Mouse (Mus musculus) limb, embryonic 12.5 days (tissue): ENCODE measurements around the gene Ptprd. TPM values are rescaled to one million over a fixed set of nuclear protein-coding genes. Genes with fewer than 3 reads are reported as not detected.

Experiments used
- ATAC-seq: fragments of 200-750 bp; cut with Nextera tagmentation; 2 replicates; pipeline ENCODE4 v1.8.0; 2017; ENCODE audit warnings: low read depth, moderate TSS enrichment; ENCODE audit not compliant: insufficient number of reproducible peaks, insufficient read depth, low FRiP score, low TSS enrichment
- H3K27ac ChIP-seq: fragments of 300-500 bp; sonication (generic); 2 replicates; pipeline ENCODE4 v1.5.1; 2016; ENCODE audit warnings: mild to moderate bottlenecking, moderate library complexity
- H3K27me3 ChIP-seq: fragments of 300-500 bp; sonication (generic); 2 replicates; pipeline ENCODE4 v1.6.1; 2016; ENCODE audit warnings: mild to moderate bottlenecking, moderate library complexity
- H3K36me3 ChIP-seq: fragments of 300-500 bp; sonication (generic); 2 replicates; pipeline ENCODE4 v1.6.1; 2016; ENCODE audit warnings: mild to moderate bottlenecking, moderate library complexity
- H3K4me1 ChIP-seq: fragments of 300-500 bp; sonication (generic); replicated peaks from 2 replicates; pipeline ENCODE4 v1.6.1; 2016
- H3K4me2 ChIP-seq: fragments of 300-500 bp; sonication (generic); 2 replicates; pipeline ENCODE4 v1.6.1; 2016; ENCODE audit warnings: mild to moderate bottlenecking, moderate library complexity
- H3K4me3 ChIP-seq: fragments of 300-500 bp; sonication (generic); replicated peaks from 2 replicates; pipeline ENCODE4 v1.5.1; 2016; ENCODE audit warnings: mild to moderate bottlenecking
- H3K9ac ChIP-seq: fragments of 300-500 bp; sonication (generic); replicated peaks from 2 replicates; pipeline ENCODE4 v1.6.1; 2016; ENCODE audit warnings: mild to moderate bottlenecking, moderate library complexity
- H3K9me3 ChIP-seq: fragments of 300-500 bp; sonication (generic); 2 replicates; pipeline ENCODE4 v1.6.1; 2016; ENCODE audit warnings: mild to moderate bottlenecking, moderate library complexity
- WGBS: fragments of 180-500 bp; shearing (Covaris S2); methylation state at CpG from one replicate; pipeline ENCODE4 v1.1.7; 2016; 5-methylcytosine and 5-hydroxymethylcytosine counted together
- polyA plus RNA-seq: library from polyadenylated mRNA; unstranded; fragments of >200 nt; fragmentation: Nextera tagmentation; extraction: Ambion mirVana; gene quantifications from 2 replicates; pipeline ENCODE4 v1.2.1, GENCODE M21; 2016

The Ptprd gene
- polyA plus RNA-seq, 1 experiment from 2014 or later: 30.9 TPM

GRCm38 (mm10) chr4:77077607-77078006, 1134.2 kb downstream of the Ptprd start:
- H3K36me3 ChIP-seq: no peaks in the 10 kb centered on the region
- no peak overlapping the region for H3K4me2 ChIP-seq
- no peaks in the 10 kb centered on the region for H3K9me3 ChIP-seq
- no peak for ATAC-seq
- H3K27me3 ChIP-seq: no peaks in the 10 kb centered on the region
- H3K9ac ChIP-seq: no peak overlapping the region
- no peak overlapping the region for H3K4me3 ChIP-seq
- WGBS: 77% methylated on average over 4 of the region's 4 CpGs
- H3K27ac ChIP-seq: no peak overlapping the region
- no peaks in the 10 kb centered on the region for H3K4me1 ChIP-seq

DNA sequence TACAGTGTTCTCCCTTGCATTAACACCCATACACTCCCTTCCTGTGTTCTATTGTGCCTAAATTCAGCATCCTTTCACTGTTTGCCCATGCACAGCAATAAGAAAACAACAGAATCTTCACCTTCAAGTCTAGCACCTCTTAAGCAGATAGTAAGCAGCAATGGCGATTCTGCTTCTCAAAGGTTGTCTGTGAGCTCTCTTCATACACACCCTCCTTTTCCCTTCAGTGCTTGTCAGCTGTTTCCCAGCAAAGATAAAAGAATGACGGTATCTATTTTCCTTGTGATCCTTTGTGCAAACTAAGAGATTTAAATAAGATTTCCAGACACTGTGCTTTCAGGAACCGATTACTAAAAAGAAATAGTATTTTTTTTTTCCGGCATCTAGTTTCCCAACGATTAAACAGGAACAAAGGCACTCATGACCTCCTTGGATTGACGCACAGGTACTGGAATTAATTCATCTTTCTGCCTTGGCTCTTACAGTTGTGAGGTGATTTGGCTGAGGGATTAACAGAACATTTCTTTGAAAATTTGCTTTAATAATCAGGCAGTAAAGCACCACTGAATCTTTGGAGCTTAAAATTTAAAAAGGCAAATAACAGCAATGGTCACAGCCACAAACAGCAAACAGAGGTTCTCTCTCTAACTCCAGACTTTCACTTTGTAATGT, 1161.1 kb downstream of the Ptprd start:
- 80% methylated on average over 6 of the region's 6 CpGs for WGBS
- Histone ChIP-seq H3K36me3 (no peaks in the 10 kb centered on the region), H3K4me2 (no peak overlapping the region), H3K27ac (no peak overlapping the region), H3K9ac (no peak overlapping the region), H3K4me1 (no peaks in the 10 kb centered on the region), H3K27me3 (no peaks in the 10 kb centered on the region), H3K9me3 (no peaks in the 10 kb centered on the region), H3K4me3 (no peak overlapping the region)
- ATAC-seq: no peak

- Histone ChIP-seq H3K36me3 (no peaks in the 10 kb centered on the region), H3K9me3 (no peaks in the 10 kb centered on the region), H3K4me1 (no peaks in the 10 kb centered on the region), H3K4me3 (no peak overlapping the region), H3K4me2 (no peak overlapping the region), H3K27ac (no peak overlapping the region), H3K9ac (no peak overlapping the region), H3K27me3 (no peaks in the 10 kb centered on the region)
- no peak for ATAC-seq
- WGBS: 81% methylated on average over 1 of the region's 1 CpGs
Measured at GRCm38 (mm10) chr4:77004483-77004882, 1207.3 kb downstream of the Ptprd start.

- Histone ChIP-seq H3K27me3 (no peaks in the 10 kb centered on the region), H3K9ac (no peak overlapping the region), H3K36me3 (no peaks in the 10 kb centered on the region), H3K4me1 (no peaks in the 10 kb centered on the region), H3K9me3 (no peaks in the 10 kb centered on the region), H3K4me3 (no peak overlapping the region), H3K27ac (no peak overlapping the region), H3K4me2 (no peak overlapping the region)
- 92% methylated on average over 4 of the region's 4 CpGs for WGBS
- no peak for ATAC-seq
Measured at GRCm38 (mm10) chr4:76996172-76996571, 1215.6 kb downstream of the Ptprd start.

DNA sequence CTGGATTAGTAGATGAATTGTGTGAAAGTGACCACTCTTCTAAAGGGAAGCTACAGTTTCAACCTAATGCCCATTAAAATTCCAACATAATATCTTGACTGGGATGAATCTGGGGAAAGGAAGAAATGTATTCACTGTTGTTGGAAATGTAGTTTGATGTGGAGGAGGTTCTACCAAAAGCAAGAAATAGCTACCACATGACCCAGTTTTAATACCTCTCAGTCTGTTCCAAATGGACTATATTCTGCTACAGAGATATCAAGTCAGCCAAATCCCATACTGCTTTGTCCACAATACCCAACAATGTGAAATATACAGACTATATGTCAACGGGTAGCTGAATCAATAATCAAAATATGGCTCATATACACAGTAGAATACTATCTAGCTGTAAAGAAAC, 1221.8 kb downstream of the Ptprd start:
- no peaks in the 10 kb centered on the region for H3K4me1 ChIP-seq
- H3K36me3 ChIP-seq: no peaks in the 10 kb centered on the region
- no peak overlapping the region for H3K9ac ChIP-seq
- ATAC-seq: no peak
- H3K27me3 ChIP-seq: no peaks in the 10 kb centered on the region
- no peak overlapping the region for H3K4me3 ChIP-seq
- H3K9me3 ChIP-seq: no peaks in the 10 kb centered on the region
- 89% methylated on average over 1 of the region's 1 CpGs for WGBS
- H3K4me2 ChIP-seq: no peak overlapping the region
- no peak overlapping the region for H3K27ac ChIP-seq

DNA sequence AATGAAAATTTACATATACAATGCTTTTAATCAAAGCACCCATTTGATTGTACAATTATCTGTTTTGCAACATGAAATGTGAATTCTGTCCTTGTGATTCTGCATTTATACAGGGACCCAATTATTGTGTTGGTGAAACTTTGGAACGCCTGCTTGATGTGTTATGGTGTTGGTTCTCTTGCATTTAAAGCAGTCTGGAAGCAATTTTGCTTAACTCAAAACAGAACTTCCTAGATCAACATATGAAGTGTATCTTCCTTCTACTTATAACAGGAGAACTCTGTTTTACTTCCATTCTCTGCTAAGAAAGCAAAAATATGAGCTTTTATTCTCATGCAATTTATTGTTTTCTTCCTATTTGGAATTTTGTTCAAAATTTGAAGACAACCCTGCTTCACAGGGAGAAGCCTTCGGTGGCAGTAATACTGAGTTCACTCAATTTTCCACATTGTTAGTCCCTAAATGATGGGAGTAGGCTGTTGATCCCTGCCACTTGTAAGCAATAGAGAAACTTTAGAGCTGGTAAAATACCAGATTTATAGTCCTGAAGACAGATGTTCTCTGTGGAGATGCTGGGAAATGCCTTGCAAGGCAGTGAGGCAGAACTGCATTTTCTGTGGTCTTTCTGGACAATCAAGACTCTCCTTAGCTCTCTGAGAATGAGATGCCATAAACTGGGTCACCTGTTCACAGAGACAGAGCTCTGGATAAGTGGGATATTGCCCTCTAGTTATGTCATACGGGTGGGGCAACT, 1234.5 kb downstream of the Ptprd start:
- ATAC-seq: no peak
- Histone ChIP-seq H3K27ac (no peak overlapping the region), H3K9me3 (no peaks in the 10 kb centered on the region), H3K4me1 (no peaks in the 10 kb centered on the region; the same call in 1 of the 2 replicates), H3K27me3 (no peaks in the 10 kb centered on the region), H3K4me3 (no peak overlapping the region), H3K36me3 (no peaks in the 10 kb centered on the region), H3K9ac (no peak overlapping the region), H3K4me2 (no peak overlapping the region)
- WGBS: 35% methylated on average over 3 of the region's 3 CpGs

DNA sequence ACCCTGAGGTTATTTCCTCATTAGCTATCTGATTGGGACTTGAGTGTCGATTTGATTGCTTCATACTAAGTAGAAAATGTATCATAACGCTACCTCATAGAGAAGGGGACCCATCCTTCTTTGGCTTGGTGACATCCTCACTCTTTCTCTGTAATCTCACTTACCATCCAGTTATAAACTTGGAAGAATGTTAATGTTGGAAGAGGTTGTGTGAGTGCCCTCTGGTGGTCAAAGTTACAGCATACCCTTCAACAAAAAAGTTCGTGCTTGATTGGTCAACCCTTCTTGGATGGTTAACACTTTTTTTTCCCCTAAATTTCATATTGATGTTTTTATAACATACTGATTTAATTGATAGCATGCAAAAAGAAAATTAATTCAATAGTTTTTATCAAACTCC, 1263.5 kb downstream of the Ptprd start:
- no peaks in the 10 kb centered on the region for H3K4me1 ChIP-seq
- no peak overlapping the region for H3K4me3 ChIP-seq
- H3K27me3 ChIP-seq: no peaks in the 10 kb centered on the region
- no peak for ATAC-seq
- 54% methylated on average over 3 of the region's 3 CpGs for WGBS
- H3K36me3 ChIP-seq: no peaks in the 10 kb centered on the region
- H3K27ac ChIP-seq: no peak overlapping the region
- no peak overlapping the region for H3K4me2 ChIP-seq
- H3K9me3 ChIP-seq: no peaks in the 10 kb centered on the region
- no peak overlapping the region for H3K9ac ChIP-seq

DNA sequence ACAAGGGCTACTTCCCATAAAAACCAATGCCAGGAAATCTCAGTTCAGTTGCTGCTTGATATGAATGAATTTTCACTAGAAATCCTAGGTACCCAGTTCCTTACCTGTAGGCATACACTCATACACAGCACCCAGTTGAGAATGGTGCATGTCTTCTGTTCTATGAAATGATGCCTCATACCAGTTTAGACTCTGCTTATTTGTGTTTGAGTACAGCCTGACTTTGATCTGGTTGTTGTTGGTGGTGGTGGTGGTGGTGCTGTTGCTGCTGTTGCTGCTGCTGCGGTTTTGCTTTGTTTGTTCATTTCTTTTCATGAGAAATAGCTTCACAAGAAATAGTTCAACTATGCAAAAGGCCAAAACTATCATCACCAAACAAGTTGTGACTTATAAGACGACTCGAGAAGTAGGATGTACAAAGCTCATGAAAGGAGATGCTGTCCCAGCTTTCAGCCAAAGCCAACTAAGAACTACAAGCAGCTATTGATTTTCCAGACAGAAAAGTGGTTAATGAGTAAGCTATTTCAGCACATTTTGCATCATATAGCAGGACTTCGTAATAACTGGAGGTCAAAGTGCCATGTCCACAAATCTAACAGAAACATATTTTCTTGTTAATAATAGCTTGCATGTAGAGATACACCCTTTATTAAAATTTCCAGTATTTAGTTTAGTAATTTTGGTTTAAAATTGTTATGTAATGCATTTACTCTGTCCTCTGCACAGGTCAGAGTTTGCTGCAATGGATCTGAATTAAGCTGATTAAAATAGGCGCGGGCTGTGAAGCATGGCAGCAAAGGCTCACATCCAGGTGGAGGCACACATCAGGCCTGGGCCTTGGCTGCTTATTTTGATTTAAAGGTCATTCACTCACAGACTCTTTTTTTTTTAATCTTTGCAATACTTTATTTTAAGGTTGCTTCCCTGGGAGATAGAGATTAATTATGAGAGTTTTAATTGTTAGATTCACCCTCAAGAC, 1270.1 kb downstream of the Ptprd start:
- H3K27ac ChIP-seq: no peak overlapping the region
- 88% methylated on average over 6 of the region's 6 CpGs for WGBS
- H3K36me3 ChIP-seq: no peaks in the 10 kb centered on the region
- ATAC-seq: no peak
- no peaks in the 10 kb centered on the region for H3K27me3 ChIP-seq
- H3K9me3 ChIP-seq: no peaks in the 10 kb centered on the region
- no peak overlapping the region for H3K4me3 ChIP-seq
- no peak overlapping the region for H3K4me2 ChIP-seq
- H3K9ac ChIP-seq: no peak overlapping the region
- no peaks in the 10 kb centered on the region for H3K4me1 ChIP-seq

GRCm38 (mm10) chr4:76931559-76931958, 1280.2 kb downstream of the Ptprd start:
- no peaks in the 10 kb centered on the region for H3K27me3 ChIP-seq
- no peaks in the 10 kb centered on the region for H3K9me3 ChIP-seq
- 71% methylated on average over 2 of the region's 2 CpGs for WGBS
- no peak overlapping the region for H3K9ac ChIP-seq
- no peaks in the 10 kb centered on the region for H3K4me1 ChIP-seq
- H3K27ac ChIP-seq: no peak overlapping the region
- H3K4me2 ChIP-seq: no peak overlapping the region
- no peaks in the 10 kb centered on the region for H3K36me3 ChIP-seq
- H3K4me3 ChIP-seq: no peak overlapping the region
- ATAC-seq: no peak

- H3K36me3 ChIP-seq: no peaks in the 10 kb centered on the region
- H3K4me2 ChIP-seq: no peak overlapping the region
- no peaks in the 10 kb centered on the region for H3K4me1 ChIP-seq
- H3K9ac ChIP-seq: no peak overlapping the region
- H3K27me3 ChIP-seq: no peaks in the 10 kb centered on the region
- H3K4me3 ChIP-seq: no peak overlapping the region
- H3K9me3 ChIP-seq: no peaks in the 10 kb centered on the region
- no peak overlapping the region for H3K27ac ChIP-seq
- no peak for ATAC-seq
- 56% methylated on average over 5 of the region's 5 CpGs for WGBS
Measured at GRCm38 (mm10) chr4:76913532-76914150, 1298.1 kb downstream of the Ptprd start.

- ATAC-seq: no peak
- no peaks in the 10 kb centered on the region for H3K36me3 ChIP-seq
- no peak overlapping the region for H3K4me2 ChIP-seq
- no peak overlapping the region for H3K4me3 ChIP-seq
- no peaks in the 10 kb centered on the region for H3K9me3 ChIP-seq
- H3K9ac ChIP-seq: no peak overlapping the region
- no peaks in the 10 kb centered on the region for H3K27me3 ChIP-seq
- WGBS: 40% methylated on average over 1 of the region's 1 CpGs
- H3K4me1 ChIP-seq: no peaks in the 10 kb centered on the region
- H3K27ac ChIP-seq: no peak overlapping the region
Measured at GRCm38 (mm10) chr4:76901692-76902091, 1310.1 kb downstream of the Ptprd start.
